In genomic region chr10:80589879-80590854, GRCm38 (mm10) we compare ENCODE assay signal across 8 mouse cellular contexts. TPM values are rescaled to one million over a fixed set of nuclear protein-coding genes. Genes with fewer than 3 reads are reported as not detected.
DNase-seq lines count a peak whose midpoint lies in the region; ATAC-seq lines count a peak whose summit lies in the region.

TSS of gene Abhd17a (minus strand) at chr10:80590341.

- no peaks in the 10 kb centered on the region for H3K27me3 ChIP-seq in heart, embryonic 14.5 days (ENCODE audit: control insufficient read depth, insufficient read depth, low read length)
- no peaks in the 10 kb centered on the region for H3K27me3 ChIP-seq in liver, embryonic 13.5 days
- no peaks in the 10 kb centered on the region for H3K27me3 ChIP-seq in stomach, embryonic 16.5 days (ENCODE audit: control insufficient read depth, insufficient read depth, low read length)

- no peaks in the 10 kb centered on the region for H3K9me3 ChIP-seq in heart, embryonic 14.5 days (ENCODE audit: control insufficient read depth, low read length)
- no peaks in the 10 kb centered on the region for H3K9me3 ChIP-seq in liver, embryonic 13.5 days (replicated peaks)
- no peaks in the 10 kb centered on the region for H3K9me3 ChIP-seq in stomach, embryonic 16.5 days (replicated peaks; ENCODE audit: control insufficient read depth, low read length)

- under 1% methylated on average over 70 of the region's 73 CpGs for WGBS in heart, embryonic 14.5 days
- WGBS in liver, embryonic 13.5 days (ENCODE audit: insufficient replicate concordance): under 1% methylated on average over 73 of the region's 73 CpGs
- WGBS in stomach, embryonic 16.5 days: under 1% methylated on average over 73 of the region's 73 CpGs

- peak; percentile 97 for ATAC-seq in CD4-positive, CD25-positive, alpha-beta regulatory T cell, adult 4 months
- peak; percentile 93 for ATAC-seq in heart, embryonic 14.5 days (ENCODE audit: insufficient number of reproducible peaks, insufficient read depth, low FRiP score, low read depth)
- peak; percentile 95 for ATAC-seq in liver, embryonic 13.5 days (ENCODE audit: low read depth)
- peak; percentile 96 for ATAC-seq in stomach, embryonic 16.5 days (ENCODE audit: insufficient read depth, low FRiP score)

- peak; percentile 95 for DNase-seq in c-Kit-negative CD71-positive TER-119-positive erythroid progenitor cells, embryonic 14.5 days (ENCODE audit: low read depth, low spot score)
- peak; percentile 87 for DNase-seq in fibroblast of lung, adult 2 months (ENCODE audit: low read depth)
- DNase-seq in kidney, postnatal 14 days: peak; percentile 99
- peak; percentile 94 for DNase-seq in liver, embryonic 13.5 days
- DNase-seq in neural tube, embryonic 10.5 days (ENCODE audit: extremely low spot score, low spot score): peak; percentile 98

- peak within 1 kb of the TSS; percentile 98 for H3K9ac ChIP-seq in heart, embryonic 14.5 days (ENCODE audit: low read length)
- H3K9ac ChIP-seq in liver, embryonic 13.5 days: peak within 1 kb of the TSS; percentile 99
- H3K9ac ChIP-seq in stomach, embryonic 16.5 days (ENCODE audit: low read length): peak within 1 kb of the TSS; percentile 96

- H3K4me3 ChIP-seq in heart, embryonic 14.5 days (ENCODE audit: control insufficient read depth in 1 of 2, insufficient read depth in 1 of 2, low read depth in 1 of 2, low read length in 2 of 2): peak within 1 kb of the TSS; percentile 97 to 98
- H3K4me3 ChIP-seq in liver, embryonic 13.5 days (replicated peaks): peak within 1 kb of the TSS; percentile 99
- peak within 1 kb of the TSS; percentile 91 for H3K4me3 ChIP-seq in stomach, embryonic 16.5 days (replicated peaks; ENCODE audit: low read length)

- peaks cover 15% of the 10 kb centered on the region for H3K36me3 ChIP-seq in heart, embryonic 14.5 days (ENCODE audit: control insufficient read depth, insufficient read depth, low read length)
- H3K36me3 ChIP-seq in liver, embryonic 13.5 days: peaks cover 18% of the 10 kb centered on the region
- H3K36me3 ChIP-seq in stomach, embryonic 16.5 days (ENCODE audit: control insufficient read depth, insufficient read depth, low read length): no peaks in the 10 kb centered on the region

- H3K4me1 ChIP-seq in heart, embryonic 14.5 days (ENCODE audit: control insufficient read depth in 2 of 2, insufficient read depth in 2 of 2, low read length in 2 of 2): peaks cover 8 to 19% of the 10 kb centered on the region in 2 experiments
- H3K4me1 ChIP-seq in liver, embryonic 13.5 days (replicated peaks): peaks cover 56% of the 10 kb centered on the region
- peaks cover 24% of the 10 kb centered on the region for H3K4me1 ChIP-seq in stomach, embryonic 16.5 days (ENCODE audit: control insufficient read depth, insufficient read depth, low read length)

- H3K27ac ChIP-seq in heart, embryonic 14.5 days (replicated peaks in 1 of 2; ENCODE audit: control insufficient read depth in 1 of 2, insufficient read depth in 1 of 2, low read depth in 2 of 2, low read length in 2 of 2): peak within 1 kb of the TSS; percentile 58 to 75; a peak in 3 of 4 replicates
- peak within 1 kb of the TSS; percentile 78 for H3K27ac ChIP-seq in liver, embryonic 13.5 days
- H3K27ac ChIP-seq in stomach, embryonic 16.5 days (ENCODE audit: low read length): peak within 1 kb of the TSS; percentile 79

- peak within 1 kb of the TSS; percentile 98 for H3K4me2 ChIP-seq in heart, embryonic 14.5 days (ENCODE audit: low read length)
- peak within 1 kb of the TSS; percentile 99 for H3K4me2 ChIP-seq in liver, embryonic 13.5 days
- H3K4me2 ChIP-seq in stomach, embryonic 16.5 days (ENCODE audit: low read depth, low read length): peak within 1 kb of the TSS; percentile 94

RNA-seq across cellular contexts. Expression of gene Abhd17a, which starts in this region (rescaled TPM):
- polyA plus RNA-seq in CD4-positive, CD25-positive, alpha-beta regulatory T cell, adult 4 months (2017; shearing (Covaris generic)): 1 to 10 TPM; 2.3 to 9.7 TPM
- 119 and 141 TPM in 2 replicates for polyA plus RNA-seq in heart, embryonic 14.5 days (2014; fragmentation: Nextera tagmentation; extraction: Ambion mirVana)
- polyA plus RNA-seq in liver, embryonic 13.5 days (2015; fragmentation: Nextera tagmentation; extraction: Ambion mirVana): 45.1 and 51.7 TPM in 2 replicates
- polyA plus RNA-seq in stomach, embryonic 16.5 days (2015; fragmentation: Nextera tagmentation; extraction: Ambion mirVana): 42.9 and 44.3 TPM in 2 replicates

Comparison
In these comparisons a context has a peak if more than half of its experiments do, and no peak if none do; other contexts are left out.
1. Peak in every context shown above with its lines: DNase-seq, ATAC-seq, H3K4me3 ChIP-seq and H3K27ac ChIP-seq.